Mouse (Mus musculus) urinary bladder, adult 18-20 months (tissue): Measurements from ENCODE around the gene Klhl24.
A peak's percentile ranks its signal among the peaks of the same experiment; 100 is the strongest.
"Not testable (repeated sequence)": the region's sequence is repeated elsewhere in the genome, so short reads cannot be mapped to it uniquely, and the experiment has no call there.

Experiments
- DNase-seq, 2 experiments: peaks; one replicate each; pipeline ENCODE4 v3.0.0; 2022; ENCODE audit warnings: low spot score in 2 of 2, mixed read lengths in 2 of 2

Klhl24 gene

GRCm38 (mm10) chr16:20097069-20097710 is at the start of gene Klhl24:
Gene Klhl24 (plus strand): TSS chr16:20097542.
- peak; percentile 74 to 90 for DNase-seq

- DNase-seq: no peak
Observed at GRCm38 (mm10) chr16:20052655-20053054, 44.7 kb upstream of the Klhl24 start.

GRCm38 (mm10) chr16:20072770-20073169 is 24.6 kb upstream of the Klhl24 start:
- DNase-seq: no peak

GRCm38 (mm10) chr16:20076675-20077074 is 20.7 kb upstream of the Klhl24 start:
- DNase-seq: no peak

DNA sequence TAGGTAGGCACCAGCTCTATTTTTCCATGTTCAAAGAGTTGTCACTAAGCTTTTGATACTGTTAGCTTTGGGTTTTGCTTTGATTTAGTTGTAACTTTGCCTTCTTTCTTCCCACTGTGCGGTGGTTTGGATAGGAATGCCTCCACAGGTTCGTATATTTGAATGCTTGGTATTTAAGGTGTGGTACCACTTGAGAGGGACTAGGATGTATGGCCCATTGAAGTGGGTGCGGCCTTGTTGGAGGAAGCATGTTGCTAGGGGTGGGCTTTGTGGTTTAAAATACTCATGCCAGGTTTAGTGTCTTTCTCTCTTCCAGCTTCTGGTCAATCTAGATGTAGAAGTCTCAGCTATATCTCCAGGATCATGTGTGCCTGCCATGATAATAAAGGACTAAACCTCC is 17.1 kb upstream of the Klhl24 start:
- no peak for DNase-seq

DNA sequence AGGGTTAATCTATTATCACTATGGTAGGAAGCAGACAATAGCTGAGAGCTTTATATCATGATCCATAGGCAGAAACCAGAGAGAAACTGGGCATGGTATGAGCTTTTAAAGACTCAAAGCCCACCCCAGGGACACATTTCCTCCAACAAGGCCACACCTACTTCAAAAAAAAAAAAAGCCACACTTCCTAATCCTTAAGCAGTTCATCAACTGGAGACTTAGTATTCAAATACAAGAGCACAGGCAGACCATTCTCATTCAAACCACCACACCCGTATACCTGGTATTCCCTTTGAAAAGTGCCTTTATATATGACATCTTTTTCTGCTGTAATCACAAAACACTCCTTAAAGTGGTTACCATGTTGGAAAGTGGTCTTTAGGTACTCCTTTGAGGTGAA is 12.7 kb upstream of the Klhl24 start:
- DNase-seq: no peak

DNA sequence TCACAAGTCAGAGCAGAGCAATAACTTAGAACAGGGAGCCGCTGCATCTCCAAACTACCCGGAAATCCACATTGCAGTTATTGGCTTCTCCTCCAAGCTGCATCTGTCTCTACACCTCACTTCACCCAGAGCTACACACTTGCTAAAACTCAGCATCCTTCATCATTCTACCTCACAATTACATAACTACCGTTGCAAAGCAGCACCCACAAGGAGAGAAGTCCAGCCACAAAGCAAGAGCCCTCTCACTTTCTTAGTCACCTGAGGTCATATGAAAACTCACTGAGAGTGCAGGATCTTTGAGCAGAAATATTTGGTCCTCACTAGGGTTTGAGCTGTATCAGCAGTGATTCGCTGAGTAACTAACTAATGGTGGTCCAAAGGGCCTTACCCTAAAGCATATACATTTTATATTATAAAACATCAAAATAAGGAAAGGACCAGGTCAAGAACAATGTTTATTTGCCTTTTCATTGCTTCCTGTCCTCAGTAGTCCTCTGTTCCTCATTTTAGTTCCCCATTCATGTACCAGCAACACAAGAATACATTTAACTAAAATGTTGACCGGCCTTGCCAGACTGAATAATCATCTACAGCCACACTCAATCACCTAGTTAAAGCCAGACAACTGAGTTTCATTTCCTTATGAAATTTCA is 12.0 kb upstream of the Klhl24 start:
- no peak for DNase-seq

- no peak for DNase-seq
Observed at GRCm38 (mm10) chr16:20086976-20087375, 10.4 kb upstream of the Klhl24 start.

DNA sequence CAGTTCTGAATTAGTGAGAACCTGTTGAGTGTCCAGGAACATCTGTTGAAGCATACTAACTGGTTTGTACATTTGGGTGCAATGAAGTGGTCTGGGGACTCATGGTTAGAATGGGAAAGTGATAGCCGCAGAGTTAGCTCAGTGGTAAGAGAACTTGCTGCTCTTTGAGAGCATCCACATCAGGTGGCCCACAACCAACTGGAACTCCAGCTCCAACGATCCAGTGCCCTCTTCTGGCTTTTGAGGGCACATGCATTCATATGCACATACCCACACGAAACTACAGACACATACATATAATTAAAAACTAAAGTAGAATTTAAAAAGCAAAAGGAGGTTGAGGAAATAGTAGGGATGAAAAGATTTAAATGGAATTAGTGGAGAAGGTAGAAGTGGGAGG is 7.7 kb upstream of the Klhl24 start:
- DNase-seq: no peak

- no peak for DNase-seq
Observed at GRCm38 (mm10) chr16:20090921-20091575, 6.3 kb upstream of the Klhl24 start.

DNA sequence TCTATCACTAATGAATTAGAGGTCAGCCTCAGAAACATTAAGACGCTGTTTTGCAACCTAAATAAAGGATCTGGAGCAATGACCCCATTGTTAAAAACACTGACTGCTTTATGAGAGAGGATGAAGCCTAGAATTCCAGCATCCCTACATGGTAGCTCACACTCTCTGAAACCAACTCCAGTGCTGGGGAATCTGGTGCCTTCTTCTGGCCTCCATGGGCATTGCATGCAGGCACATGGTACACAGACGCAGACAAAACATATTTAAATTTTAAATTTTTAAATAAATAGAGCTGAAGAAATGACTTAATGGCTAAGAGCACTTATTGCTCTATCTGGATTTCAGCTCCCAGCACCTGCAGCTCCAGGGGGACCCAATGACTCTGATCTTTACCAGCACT is 1.4 kb upstream of the Klhl24 start:
- DNase-seq: no peak

DNA sequence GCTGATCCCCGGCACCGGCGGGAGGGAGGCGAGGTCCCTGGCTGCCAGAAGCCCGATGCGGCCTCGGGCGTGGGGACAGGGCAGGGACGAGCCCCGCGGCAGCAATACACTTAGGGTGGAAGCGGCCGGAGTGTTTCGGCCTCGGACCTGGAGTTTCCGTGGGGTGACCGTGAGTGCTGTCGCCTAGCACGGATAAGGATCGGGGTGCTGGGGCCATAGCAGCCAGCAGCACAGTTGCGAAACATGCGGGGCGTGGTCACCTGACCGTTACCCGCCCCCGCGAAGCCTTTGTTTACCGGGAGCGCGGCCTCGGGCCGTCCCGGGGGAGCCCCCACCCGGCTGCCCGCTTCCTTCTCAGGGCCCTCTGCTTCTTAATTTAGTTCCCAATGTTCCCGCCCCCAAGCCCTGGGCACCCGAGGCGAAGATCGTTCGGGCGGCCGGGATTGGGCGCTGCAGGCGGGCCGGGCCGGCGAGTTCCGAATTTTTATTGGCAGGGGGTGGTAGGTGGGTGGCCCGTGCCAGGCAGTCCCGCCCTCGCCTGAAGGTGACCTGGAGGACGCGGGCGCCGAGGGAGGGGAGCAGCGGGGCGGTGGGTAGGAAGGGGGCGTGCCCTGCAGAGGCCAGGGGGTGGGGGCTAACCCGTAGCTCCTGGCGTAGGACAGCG is 501 bp downstream of the Klhl24 start:
- DNase-seq: peak; percentile 84 to 93

GRCm38 (mm10) chr16:20098375-20098727 is 1.0 kb downstream of the Klhl24 start:
- DNase-seq: no peak

GRCm38 (mm10) chr16:20098866-20099629 is 1.7 kb downstream of the Klhl24 start:
- no peak for DNase-seq

DNA sequence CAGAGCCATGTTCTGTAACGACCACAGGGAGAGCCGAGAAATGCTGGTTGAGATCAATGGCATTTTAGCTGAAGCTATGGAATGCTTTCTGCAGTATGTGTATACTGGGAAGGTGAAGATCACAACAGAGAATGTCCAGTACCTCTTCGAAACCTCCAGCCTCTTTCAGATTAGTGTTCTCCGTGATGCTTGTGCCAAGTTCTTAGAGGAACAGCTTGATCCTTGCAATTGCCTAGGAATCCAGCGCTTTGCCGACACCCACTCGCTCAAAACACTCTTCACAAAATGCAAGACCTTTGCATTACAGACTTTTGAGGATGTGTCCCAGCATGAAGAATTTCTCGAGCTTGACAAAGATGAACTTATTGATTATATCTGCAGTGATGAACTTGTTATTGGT is 9.7 kb downstream of the Klhl24 start:
- DNase-seq: no peak

- no peak for DNase-seq
Observed at GRCm38 (mm10) chr16:20108961-20109360, 11.6 kb downstream of the Klhl24 start.

GRCm38 (mm10) chr16:20112649-20113048 is 15.3 kb downstream of the Klhl24 start:
- no peak for DNase-seq

DNA sequence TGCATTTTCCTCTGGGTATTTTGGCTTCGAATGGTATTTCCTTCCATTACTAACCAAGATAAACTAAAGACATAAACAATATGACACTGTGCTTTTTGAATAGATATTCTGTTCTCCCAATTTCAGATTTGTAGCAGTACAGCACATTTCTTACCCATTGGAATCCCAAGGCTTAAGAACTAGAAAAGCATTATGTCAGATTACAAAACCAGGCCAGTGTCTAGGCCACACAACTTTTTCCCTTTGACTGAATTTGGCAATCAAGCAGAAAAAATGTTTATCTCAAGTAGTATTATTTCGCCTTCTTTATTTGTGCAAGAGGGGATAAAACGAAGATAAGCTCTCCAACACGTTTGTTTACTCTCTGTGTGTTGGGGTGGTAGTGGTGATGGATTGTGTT is 18.7 kb downstream of the Klhl24 start:
- no peak for DNase-seq

DNA sequence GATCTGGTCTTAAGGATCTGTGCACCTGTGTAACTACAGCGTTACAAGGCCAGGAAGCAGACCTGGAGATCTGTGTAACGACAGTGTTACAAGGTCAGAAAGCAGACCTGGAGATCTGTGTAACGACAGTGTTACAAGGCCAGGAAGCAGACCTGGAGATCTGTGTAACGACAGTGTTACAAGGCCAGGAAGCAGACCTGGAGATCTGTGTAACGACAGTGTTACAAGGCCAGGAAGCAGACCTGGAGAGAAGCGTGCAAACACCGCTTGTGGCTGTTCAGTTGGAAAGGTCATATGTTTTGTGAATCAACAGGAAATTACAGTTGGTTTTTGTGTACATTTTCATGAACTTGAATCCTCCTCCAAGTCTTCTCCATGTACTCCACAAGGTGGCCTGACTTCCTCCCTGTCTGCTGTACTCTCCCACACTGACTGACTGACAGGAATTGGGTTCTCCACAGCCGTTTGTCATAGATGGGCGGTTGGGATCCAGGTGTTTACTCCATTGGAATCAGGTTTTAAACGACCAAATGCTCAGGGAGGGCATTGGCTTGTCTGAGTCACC is 29.1 kb downstream of the Klhl24 start:
- not testable (repeated sequence) for DNase-seq

DNA sequence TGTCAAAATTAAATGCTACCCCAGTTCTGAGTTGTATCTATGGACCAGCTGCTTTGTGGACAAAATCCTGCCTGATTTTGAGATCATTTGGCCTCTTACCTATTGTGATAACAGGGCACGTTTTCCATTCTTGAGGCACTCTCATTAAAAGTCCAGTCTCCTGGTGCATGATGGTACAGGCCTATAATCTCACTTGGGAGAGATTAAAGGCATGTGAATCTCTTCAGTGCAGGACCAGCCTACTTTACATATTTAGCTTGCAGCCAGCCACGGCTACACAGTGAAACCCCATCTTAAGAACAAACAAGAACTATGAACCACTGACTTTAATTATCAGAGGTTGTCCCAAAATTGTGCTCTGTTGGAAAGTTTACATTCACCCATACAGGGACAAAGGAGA is 33.1 kb downstream of the Klhl24 start:
- DNase-seq: no peak

DNA sequence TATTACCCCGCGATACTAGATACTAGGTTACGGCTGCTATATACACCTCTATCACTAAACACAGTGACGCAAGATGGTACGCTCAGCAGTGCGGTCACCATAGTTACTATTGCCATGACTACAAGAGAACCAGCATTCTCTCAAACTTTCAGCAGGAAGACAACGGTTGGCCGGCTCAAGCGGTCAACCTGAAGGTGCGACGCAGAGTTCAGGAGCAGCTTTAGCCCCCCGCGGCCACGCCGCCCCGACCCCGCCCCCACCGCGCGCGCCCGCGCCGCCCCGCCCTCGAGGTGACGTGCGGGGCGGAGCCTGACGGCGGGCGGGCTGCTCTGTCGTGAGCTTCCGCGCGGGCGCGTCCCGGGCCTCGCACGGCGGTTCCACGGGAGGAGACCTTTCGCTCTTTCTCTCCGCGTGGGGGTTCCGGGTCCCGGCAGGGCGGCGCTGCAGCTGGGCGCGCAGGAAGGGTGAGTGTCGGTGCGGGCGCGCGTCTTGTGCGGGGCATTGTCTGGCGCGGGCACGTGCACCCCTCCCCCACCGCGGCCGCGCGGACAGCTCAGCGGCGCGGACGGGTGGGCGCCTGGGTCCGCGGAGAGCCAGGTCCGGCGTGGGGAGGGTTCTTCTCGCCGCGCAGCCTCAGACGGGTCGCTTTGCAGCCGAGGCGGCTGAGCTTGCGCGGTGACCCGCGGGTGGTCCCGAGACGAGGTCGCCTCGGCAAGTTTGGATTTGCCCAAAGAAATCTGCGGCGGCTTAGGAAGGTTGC is 43.6 kb downstream of the Klhl24 start, which contains the start of gene Yeats2:
Yeats2 (plus strand) TSS at position 292 of the 760 bp plus-strand sequence.
- peak; percentile 64 to 87 for DNase-seq
